Mouse (Mus musculus): ENCODE measurements around the gene Grm4. TPM values are rescaled to one million over a fixed set of nuclear protein-coding genes. Genes with fewer than 3 reads are reported as not detected.
A peak's percentile ranks its signal among the peaks of the same experiment; 100 is the strongest.

The Grm4 gene
- polyA plus RNA-seq, 1 experiment from 2014 or later, result 0.08 TPM

- no peak overlapping the region for H3K4me2 ChIP-seq
- H3K27me3 ChIP-seq (replicated peaks), result peaks cover 50% of the 10 kb centered on the region
- H3K4me3 ChIP-seq, result no peak overlapping the region
- H3K36me3 ChIP-seq, result no peaks in the 10 kb centered on the region
- no peak overlapping the region for H3K27ac ChIP-seq (replicated peaks)
- H3K9ac ChIP-seq, result no peak overlapping the region
- 0 out of 2 replicates have a peak, but pooled peaks cover 2% of the 10 kb centered on the region for H3K4me1 ChIP-seq
- 58% methylated on average over 7 of the region's 7 CpGs for WGBS
- no peak for ATAC-seq (ENCODE audit: extremely low read depth, insufficient number of reproducible peaks, low FRiP score, low TSS enrichment)
- H3K9me3 ChIP-seq, result no peaks in the 10 kb centered on the region
Observed at GRCm38 (mm10) chr17:27523121-27523520, 1.9 kb upstream of the Grm4 start.

GRCm38 (mm10) chr17:27520557-27520956, 646 bp downstream of the Grm4 start:
- no peaks in the 10 kb centered on the region for H3K36me3 ChIP-seq
- no peak overlapping the region for H3K27ac ChIP-seq (replicated peaks)
- H3K4me3 ChIP-seq, result no peak overlapping the region
- H3K9me3 ChIP-seq, result no peaks in the 10 kb centered on the region
- no peak for ATAC-seq (ENCODE audit: extremely low read depth, insufficient number of reproducible peaks, low FRiP score, low TSS enrichment)
- H3K27me3 ChIP-seq (replicated peaks), result peaks cover 76% of the 10 kb centered on the region
- H3K4me2 ChIP-seq, result peak overlapping the region; percentile 34; the same call in 1 of the 2 replicates
- 0 out of 2 replicates have a peak, but pooled peaks cover 2% of the 10 kb centered on the region for H3K4me1 ChIP-seq
- 1% methylated on average over 27 of the region's 27 CpGs for WGBS
- no peak overlapping the region for H3K9ac ChIP-seq

- Histone ChIP-seq H3K4me2 (no peak overlapping the region), H3K36me3 (no peaks in the 10 kb centered on the region), H3K4me1 (peaks cover 2% of the 10 kb centered on the region), H3K27me3 (replicated peaks) (peaks cover 92% of the 10 kb centered on the region), H3K9me3 (no peaks in the 10 kb centered on the region), H3K27ac (replicated peaks) (no peak overlapping the region), H3K4me3 (no peak overlapping the region), H3K9ac (no peak overlapping the region)
- WGBS, result 43% methylated on average over 15 of the region's 15 CpGs
- no peak for ATAC-seq (ENCODE audit: extremely low read depth, insufficient number of reproducible peaks, low FRiP score, low TSS enrichment)
Observed at GRCm38 (mm10) chr17:27518700-27519595, 2.3 kb downstream of the Grm4 start.

- no peak for ATAC-seq (ENCODE audit: extremely low read depth, insufficient number of reproducible peaks, low FRiP score, low TSS enrichment)
- Histone ChIP-seq H3K4me2 (no peak overlapping the region), H3K4me1 (peaks cover 9% of the 10 kb centered on the region), H3K27ac (replicated peaks) (no peak overlapping the region), H3K27me3 (replicated peaks) (peaks cover 98% of the 10 kb centered on the region), H3K36me3 (no peaks in the 10 kb centered on the region), H3K9ac (no peak overlapping the region), H3K4me3 (no peak overlapping the region), H3K9me3 (no peaks in the 10 kb centered on the region)
- 27% methylated on average over 9 of the region's 9 CpGs for WGBS
Observed at GRCm38 (mm10) chr17:27518296-27518695, 2.9 kb downstream of the Grm4 start.

GRCm38 (mm10) chr17:27513916-27514762, 7.1 kb downstream of the Grm4 start:
- WGBS, result 33% methylated on average over 27 of the region's 27 CpGs
- Histone ChIP-seq H3K36me3 (no peaks in the 10 kb centered on the region), H3K27ac (replicated peaks) (no peak overlapping the region), H3K4me3 (peak overlapping the region; percentile 64), H3K4me2 (peak overlapping the region; percentile 99), H3K4me1 (peaks cover 21% of the 10 kb centered on the region), H3K27me3 (replicated peaks) (peaks cover 100% of the 10 kb centered on the region), H3K9ac (no peak overlapping the region), H3K9me3 (no peaks in the 10 kb centered on the region)
- no peak for ATAC-seq (ENCODE audit: extremely low read depth, insufficient number of reproducible peaks, low FRiP score, low TSS enrichment)

GRCm38 (mm10) chr17:27513279-27513915, 7.8 kb downstream of the Grm4 start:
- ATAC-seq (ENCODE audit: extremely low read depth, insufficient number of reproducible peaks, low FRiP score, low TSS enrichment), result no peak
- peak overlapping the region; percentile 64 for H3K4me3 ChIP-seq
- peaks cover 100% of the 10 kb centered on the region for H3K27me3 ChIP-seq (replicated peaks)
- H3K4me2 ChIP-seq, result peak overlapping the region; percentile 99
- H3K27ac ChIP-seq (replicated peaks), result no peak overlapping the region
- WGBS, result 1% methylated on average over 63 of the region's 66 CpGs
- H3K36me3 ChIP-seq, result no peaks in the 10 kb centered on the region
- H3K4me1 ChIP-seq, result peaks cover 21% of the 10 kb centered on the region
- peak overlapping the region; percentile 77 for H3K9ac ChIP-seq
- no peaks in the 10 kb centered on the region for H3K9me3 ChIP-seq

- ATAC-seq (ENCODE audit: extremely low read depth, insufficient number of reproducible peaks, low FRiP score, low TSS enrichment), result no peak
- Histone ChIP-seq H3K4me3 (peak overlapping the region; percentile 64), H3K27me3 (replicated peaks) (peaks cover 100% of the 10 kb centered on the region), H3K36me3 (no peaks in the 10 kb centered on the region), H3K9me3 (no peaks in the 10 kb centered on the region), H3K4me1 (peaks cover 21% of the 10 kb centered on the region), H3K9ac (peak overlapping the region; percentile 77), H3K27ac (replicated peaks) (no peak overlapping the region), H3K4me2 (peak overlapping the region; percentile 99)
- under 1% methylated on average over 77 of the region's 78 CpGs for WGBS
Observed at GRCm38 (mm10) chr17:27512619-27513161, 8.5 kb downstream of the Grm4 start.

- H3K9ac ChIP-seq, result peak overlapping the region; percentile 77
Observed at GRCm38 (mm10) chr17:27511865-27512618, 9.2 kb downstream of the Grm4 start.

GRCm38 (mm10) chr17:27511125-27511735, 10.0 kb downstream of the Grm4 start:
- no peak for ATAC-seq (ENCODE audit: extremely low read depth, insufficient number of reproducible peaks, low FRiP score, low TSS enrichment)
- H3K9ac ChIP-seq, result no peak overlapping the region
- peak overlapping the region; percentile 64; the same call in 1 of the 2 replicates for H3K4me3 ChIP-seq

More at GRCm38 (mm10) chr17:27511865-27512618, 9.2 kb downstream of the Grm4 start:
- Histone ChIP-seq H3K27me3 (replicated peaks) (peaks cover 100% of the 10 kb centered on the region), H3K4me3 (peak overlapping the region; percentile 64), H3K4me2 (peak overlapping the region; percentile 99), H3K36me3 (no peaks in the 10 kb centered on the region), H3K27ac (replicated peaks) (no peak overlapping the region), H3K4me1 (peaks cover 21% of the 10 kb centered on the region), H3K9me3 (no peaks in the 10 kb centered on the region)
- 1% methylated on average over 63 of the region's 64 CpGs for WGBS
- ATAC-seq (ENCODE audit: extremely low read depth, insufficient number of reproducible peaks, low FRiP score, low TSS enrichment), result no peak

More at GRCm38 (mm10) chr17:27511125-27511735, 10.0 kb downstream of the Grm4 start:
- H3K36me3 ChIP-seq, result no peaks in the 10 kb centered on the region
- no peak overlapping the region for H3K27ac ChIP-seq (replicated peaks)
- H3K9me3 ChIP-seq, result no peaks in the 10 kb centered on the region
- peaks cover 100% of the 10 kb centered on the region for H3K27me3 ChIP-seq (replicated peaks)
- peaks cover 21% of the 10 kb centered on the region for H3K4me1 ChIP-seq
- H3K4me2 ChIP-seq, result no peak overlapping the region
- 80% methylated on average over 7 of the region's 7 CpGs for WGBS

Data from heart, embryonic 13.5 days (tissue).